Mouse (Mus musculus) adipocyte (in vitro differentiated cells): Measurements from ENCODE around the gene Tnfaip3.

Experiments
- DNase-seq: peaks from one replicate; pipeline ENCODE4 v3.0.0-alpha.2; 2016; ENCODE audit warnings: low spot score

Gene Tnfaip3

DNA sequence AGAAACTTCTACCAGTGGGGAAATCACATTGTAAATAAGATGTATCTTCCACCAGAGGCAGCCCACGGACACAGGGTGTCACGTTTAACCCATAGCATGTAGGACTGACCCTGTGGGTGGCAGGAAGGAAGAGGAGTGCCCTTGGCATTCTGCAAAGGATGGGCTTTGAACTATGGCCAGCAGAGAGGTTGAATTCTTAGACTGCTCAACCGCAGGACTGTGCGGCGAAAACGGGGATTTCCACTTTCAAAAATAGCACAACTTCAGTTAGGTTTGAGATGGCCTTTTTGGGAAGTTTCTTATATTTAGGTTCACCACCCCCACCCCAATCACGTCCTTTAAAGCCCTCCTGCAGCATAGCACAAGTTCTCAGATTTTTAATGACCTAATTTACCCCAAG is 50.6 kb downstream of the Tnfaip3 start:
- DNase-seq, result no peak

DNA sequence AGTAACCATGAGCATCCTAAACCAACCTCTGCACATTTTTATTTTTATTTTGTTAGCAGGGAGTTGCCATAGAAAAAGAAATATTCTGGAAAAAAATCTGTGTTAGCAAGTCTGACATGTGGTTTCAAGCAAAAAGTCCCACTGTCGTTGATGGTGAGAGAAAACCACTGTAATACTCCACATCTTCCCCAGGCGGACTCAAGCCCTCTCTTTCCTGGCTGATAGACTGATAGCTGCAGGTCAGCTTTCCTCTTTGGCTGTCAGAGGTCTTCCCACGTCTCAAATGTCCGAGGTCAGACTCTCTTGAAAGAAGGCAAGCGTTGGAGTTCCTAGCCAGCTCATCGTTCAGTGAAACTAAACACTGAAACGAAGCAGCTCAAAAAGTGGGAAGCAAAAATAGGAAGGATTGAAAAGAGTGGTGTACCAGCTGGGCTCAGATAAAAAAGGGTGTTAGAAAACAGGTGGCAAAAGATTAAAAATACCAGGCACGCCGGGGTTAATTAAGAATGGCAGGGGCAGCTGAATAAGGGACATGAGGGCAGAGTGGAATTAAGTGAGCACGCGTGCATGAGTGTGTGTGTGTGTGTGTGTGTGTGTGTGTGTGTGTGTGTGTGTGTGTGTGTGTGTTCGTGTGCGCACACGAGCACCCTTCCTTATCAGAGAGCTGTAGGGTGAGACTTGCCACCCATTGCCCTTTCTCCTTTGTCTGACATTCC is 55.5 kb downstream of the Tnfaip3 start:
- DNase-seq, result no peak

DNA sequence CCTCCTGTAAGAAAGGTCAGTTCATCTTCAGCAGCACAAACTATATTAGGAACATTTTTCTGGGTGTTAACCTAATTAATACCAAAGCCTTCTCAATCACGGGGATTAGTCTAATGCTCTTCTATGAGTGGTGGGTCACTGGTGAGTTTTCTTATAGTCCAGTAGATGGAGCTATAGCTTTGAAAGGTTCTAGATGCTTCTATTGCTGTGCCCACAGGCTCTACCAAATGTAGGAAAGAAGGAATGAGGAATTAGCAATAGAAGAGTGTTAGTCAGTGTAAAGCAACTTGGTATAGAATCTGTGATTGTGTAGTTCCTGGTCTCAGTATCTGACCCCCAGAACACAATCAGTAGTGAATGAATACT is 61.8 kb downstream of the Tnfaip3 start:
- peak; percentile 66 for DNase-seq

DNA sequence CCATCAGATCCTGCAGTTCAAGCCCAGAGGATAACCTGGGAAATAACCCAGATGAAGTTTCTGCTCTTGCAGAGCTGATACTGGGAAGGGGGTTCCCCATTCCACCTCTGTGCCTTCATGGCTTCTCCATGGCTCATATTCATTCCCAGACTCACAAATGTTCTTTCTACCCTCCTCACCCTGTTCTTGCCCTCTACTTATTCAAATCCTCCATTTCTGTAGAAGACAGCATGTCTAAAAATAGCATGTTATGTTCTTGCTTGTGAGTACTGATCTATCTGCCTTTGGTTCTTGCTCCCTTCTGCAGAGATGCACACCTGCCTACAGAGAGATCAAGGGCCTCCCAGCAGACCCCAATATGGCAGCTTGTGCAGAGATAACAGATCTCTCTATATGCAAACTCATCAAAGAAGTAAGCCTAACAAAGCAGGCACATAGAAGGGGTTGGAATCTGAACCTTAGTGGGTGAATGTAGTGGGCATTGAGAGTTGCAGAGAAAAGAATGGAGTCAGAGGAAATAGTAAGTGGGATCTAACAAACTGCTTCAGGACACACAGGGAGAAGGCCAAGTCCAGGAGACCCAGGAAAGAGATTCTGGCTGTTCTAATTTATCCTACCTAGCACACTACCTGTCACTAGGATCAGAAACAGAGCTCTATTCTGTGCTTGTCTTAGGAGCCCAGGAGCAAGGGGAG is 62.3 kb downstream of the Tnfaip3 start:
- no peak for DNase-seq
